Mouse (Mus musculus) embryonic facial prominence, embryonic 14.5 days (tissue): Measurements from ENCODE around the gene Tex37. TPM values are rescaled to one million over a fixed set of nuclear protein-coding genes. Genes with fewer than 3 reads are reported as not detected.

Experiments
- ATAC-seq: fragments of 200-750 bp; cut with Nextera tagmentation; 2 replicates; pipeline ENCODE4 v1.8.0; 2017; ENCODE audit warnings: low read depth, moderate number of reproducible peaks, moderate TSS enrichment
- DNase-seq: peaks from one replicate; pipeline ENCODE4 v3.0.0-alpha.2; 2015; ENCODE audit warnings: low spot score
- H3K27ac ChIP-seq: fragments of 300-500 bp; sonication (generic); replicated peaks from 2 replicates; pipeline ENCODE4 v1.5.1; 2014; ENCODE audit warnings: low read depth, mild to moderate bottlenecking, low read length, moderate library complexity
- H3K27me3 ChIP-seq: fragments of 300-500 bp; sonication (generic); replicated peaks from 2 replicates; pipeline ENCODE4 v1.6.1; 2014; ENCODE audit warnings: low read length; ENCODE audit not compliant: control insufficient read depth, insufficient read depth
- H3K36me3 ChIP-seq: fragments of 300-500 bp; sonication (generic); 2 replicates; pipeline ENCODE4 v1.6.1; 2014; ENCODE audit warnings: low read length, mixed read lengths; ENCODE audit not compliant: control insufficient read depth, insufficient read depth
- H3K4me1 ChIP-seq: fragments of 300-500 bp; sonication (generic); 2 replicates; pipeline ENCODE4 v1.6.1; 2014; ENCODE audit warnings: antibody characterized with exemption, low read length; ENCODE audit not compliant: control insufficient read depth, insufficient read depth
- H3K4me2 ChIP-seq: fragments of 300-500 bp; sonication (generic); 2 replicates; pipeline ENCODE4 v1.6.1; 2014; ENCODE audit warnings: low read depth, mild to moderate bottlenecking, low read length, moderate library complexity, mixed read lengths
- H3K4me3 ChIP-seq: fragments of 300-500 bp; sonication (generic); 2 replicates; pipeline ENCODE4 v1.5.1; 2014; ENCODE audit warnings: low read depth, mild to moderate bottlenecking, low read length
- H3K9ac ChIP-seq: fragments of 300-500 bp; sonication (generic); 2 replicates; pipeline ENCODE4 v1.6.1; 2014; ENCODE audit warnings: low read depth, mild to moderate bottlenecking, low read length, moderate library complexity, mixed read lengths
- H3K9me3 ChIP-seq: fragments of 300-500 bp; sonication (generic); 2 replicates; pipeline ENCODE4 v1.6.1; 2016; ENCODE audit warnings: low read length; ENCODE audit not compliant: control insufficient read depth
- WGBS: fragments of 180-500 bp; shearing (Covaris S2); extraction: QIAGEN DNeasy Blood & Tissue Kit; methylation state at CpG from one replicate; pipeline ENCODE4 v1.1.7; 2014; 5-methylcytosine and 5-hydroxymethylcytosine counted together
- polyA plus RNA-seq: library from polyadenylated mRNA; unstranded; fragments of >200 nt; fragmentation: Nextera tagmentation; extraction: Ambion mirVana; gene quantifications from 2 replicates; pipeline ENCODE4 v1.2.1, GENCODE M21; 2014

The Tex37 gene
- polyA plus RNA-seq, result not detected in 2 replicates

GRCm38 (mm10) chr6:70918827-70919226 lies at the start of gene Tex37:
Gene Tex37 (minus strand): TSS chr6:70918927.
- Histone ChIP-seq H3K36me3 (no peaks in the 10 kb centered on the region), H3K4me3 (no peak within 1 kb of the TSS), H3K4me1 (peaks cover 9% of the 10 kb centered on the region; the same call in 1 of the 2 replicates), H3K4me2 (no peak within 1 kb of the TSS), H3K9me3 (no peaks in the 10 kb centered on the region), H3K27me3 (no peaks in the 10 kb centered on the region), H3K9ac (no peak within 1 kb of the TSS), H3K27ac (no peak within 1 kb of the TSS)
- 87% methylated on average over 3 of the region's 3 CpGs for WGBS
- ATAC-seq, result no peak
- no peak for DNase-seq

GRCm38 (mm10) chr6:70968291-70968690 lies 49.6 kb upstream of the Tex37 start:
- no peaks in the 10 kb centered on the region for H3K36me3 ChIP-seq
- no peak for ATAC-seq
- no peak overlapping the region for H3K4me2 ChIP-seq
- DNase-seq, result no peak
- no peaks in the 10 kb centered on the region for H3K9me3 ChIP-seq
- H3K4me1 ChIP-seq, result no peaks in the 10 kb centered on the region
- no peak overlapping the region for H3K4me3 ChIP-seq
- H3K27me3 ChIP-seq, result peaks cover 14% of the 10 kb centered on the region
- H3K9ac ChIP-seq, result no peak overlapping the region
- H3K27ac ChIP-seq, result no peak overlapping the region
- 55% methylated on average over 4 of the region's 4 CpGs for WGBS

DNA sequence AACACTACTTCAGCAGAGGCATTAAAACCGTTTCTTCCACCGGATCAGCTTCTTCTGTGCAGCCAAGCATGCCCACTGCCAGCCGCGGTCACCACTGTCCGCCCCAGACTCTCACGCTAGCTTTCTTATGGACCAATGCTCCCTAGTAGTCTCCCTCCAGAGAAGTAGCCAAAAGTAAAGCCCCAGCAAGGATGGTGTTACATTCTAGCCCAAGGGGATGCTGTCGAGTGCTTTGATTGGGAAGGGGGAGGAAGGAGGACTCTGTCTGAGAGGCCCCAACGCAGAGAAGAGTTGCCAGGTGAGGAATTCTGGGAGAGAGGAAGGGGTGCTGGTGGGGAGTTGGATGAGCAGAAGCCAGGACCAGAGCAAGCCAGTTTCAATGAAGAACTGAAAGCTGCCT lies 48.7 kb upstream of the Tex37 start:
- DNase-seq (peak; percentile 48), ATAC-seq (0 out of 2 replicates have a peak, but pooled peaks have one; percentile 50)
- H3K9ac ChIP-seq, result 0 out of 2 replicates have a peak overlapping the region, but pooled peaks have one; percentile 38
- 2% methylated on average over 7 of the region's 8 CpGs for WGBS
- peak overlapping the region; percentile 50 for H3K4me2 ChIP-seq
- H3K36me3 ChIP-seq, result no peaks in the 10 kb centered on the region
- H3K27ac ChIP-seq, result no peak overlapping the region
- H3K4me3 ChIP-seq, result peak overlapping the region; percentile 21; the same call in 1 of the 2 replicates
- peaks cover 14% of the 10 kb centered on the region for H3K27me3 ChIP-seq
- H3K4me1 ChIP-seq, result no peaks in the 10 kb centered on the region
- no peaks in the 10 kb centered on the region for H3K9me3 ChIP-seq

- no peak for DNase-seq
- Histone ChIP-seq H3K4me2 (no peak overlapping the region), H3K27ac (no peak overlapping the region), H3K9ac (no peak overlapping the region), H3K4me3 (no peak overlapping the region), H3K36me3 (no peaks in the 10 kb centered on the region), H3K27me3 (peaks cover 17% of the 10 kb centered on the region), H3K9me3 (no peaks in the 10 kb centered on the region), H3K4me1 (no peaks in the 10 kb centered on the region)
- ATAC-seq, result no peak
- 20% methylated on average over 7 of the region's 7 CpGs for WGBS
Measured at GRCm38 (mm10) chr6:70965694-70966093, 47.0 kb upstream of the Tex37 start.

DNA sequence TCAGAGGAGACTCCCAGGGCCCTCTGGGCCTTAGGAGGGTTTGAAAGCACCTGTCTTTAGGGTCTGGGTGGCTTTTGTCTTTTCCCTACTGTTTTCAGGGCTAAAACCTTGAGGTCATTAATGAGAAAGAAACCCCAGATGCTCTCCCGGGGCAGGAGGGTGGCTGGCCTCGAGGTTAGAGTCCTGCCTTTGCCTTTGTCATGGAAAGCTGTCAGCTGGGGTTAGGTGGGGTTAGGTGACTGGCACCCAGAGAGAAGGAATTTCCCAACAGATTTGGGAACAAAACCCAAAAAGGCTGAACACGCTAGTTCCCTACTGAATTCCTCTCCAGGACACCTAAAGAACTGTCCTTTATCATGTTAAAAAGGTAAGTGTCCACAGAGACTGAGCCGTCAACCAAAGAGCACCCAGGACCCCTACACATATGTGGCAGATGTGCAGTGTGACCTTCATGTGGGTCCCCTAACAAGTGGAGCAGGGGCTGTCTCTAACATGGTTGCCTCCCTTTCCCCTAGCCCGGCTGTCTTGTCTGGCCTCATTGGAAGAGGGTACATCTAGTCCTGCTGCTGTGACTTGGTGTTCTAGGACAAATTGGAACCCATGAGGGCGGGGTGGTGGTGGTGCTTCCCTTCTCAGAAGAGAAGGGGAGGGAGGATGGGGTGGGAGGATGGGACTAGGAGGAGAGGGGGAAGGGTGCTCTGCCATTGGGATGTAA lies 45.5 kb upstream of the Tex37 start:
- Histone ChIP-seq H3K9ac (no peak overlapping the region), H3K4me2 (no peak overlapping the region), H3K4me3 (no peak overlapping the region), H3K27me3 (peaks cover 31% of the 10 kb centered on the region), H3K4me1 (no peaks in the 10 kb centered on the region), H3K36me3 (no peaks in the 10 kb centered on the region), H3K27ac (no peak overlapping the region), H3K9me3 (no peaks in the 10 kb centered on the region)
- DNase-seq (no peak), ATAC-seq (no peak)
- WGBS, result 37% methylated on average over 6 of the region's 6 CpGs

DNA sequence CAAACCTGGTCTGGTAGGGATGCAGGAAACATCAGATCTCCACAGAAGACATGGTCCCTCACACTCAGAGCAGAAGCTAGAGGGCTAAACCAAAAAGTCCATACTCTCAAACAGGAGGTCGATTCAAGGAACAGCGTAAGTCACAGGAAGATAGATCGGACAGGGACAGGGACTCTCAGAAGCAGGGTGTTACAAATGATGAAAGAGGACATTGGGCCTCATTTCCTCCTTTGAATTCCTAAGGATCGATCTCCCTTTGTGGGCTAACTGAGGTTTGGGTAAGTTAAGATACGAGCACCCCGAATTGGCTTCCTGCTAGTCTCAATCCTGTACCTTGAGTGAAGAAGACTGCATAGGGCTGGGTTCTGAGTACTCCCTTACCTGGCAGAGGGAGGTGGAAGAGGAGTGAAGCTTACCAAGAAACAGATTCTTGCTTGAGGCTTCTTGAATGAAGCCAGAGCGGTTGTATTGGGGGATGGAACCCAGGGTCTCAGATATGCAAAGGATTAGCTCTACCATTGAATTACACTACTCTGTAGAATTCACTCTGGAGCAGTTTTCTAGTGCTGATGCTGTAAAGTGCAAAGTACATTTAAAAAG lies 38.7 kb upstream of the Tex37 start:
- Histone ChIP-seq H3K9me3 (no peaks in the 10 kb centered on the region), H3K4me2 (peak overlapping the region; percentile 85)
- no peak for DNase-seq

DNA sequence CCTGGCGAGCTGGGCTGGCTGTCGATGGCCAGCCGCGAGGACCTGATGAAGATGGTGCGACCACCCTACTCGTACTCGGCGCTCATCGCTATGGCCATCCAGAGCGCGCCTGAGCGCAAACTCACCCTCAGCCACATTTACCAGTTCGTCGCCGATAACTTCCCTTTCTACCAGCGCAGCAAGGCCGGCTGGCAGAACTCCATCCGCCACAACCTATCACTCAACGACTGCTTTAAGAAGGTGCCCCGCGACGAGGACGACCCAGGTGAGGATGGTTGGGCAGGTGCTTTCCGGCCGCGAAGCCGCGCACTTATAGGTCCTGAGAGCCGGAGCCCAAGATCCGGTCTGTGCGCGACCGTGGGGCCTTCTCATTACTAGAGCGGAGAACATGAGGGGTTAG lies 38.2 kb upstream of the Tex37 start:
- peaks cover 82% of the 10 kb centered on the region for H3K27me3 ChIP-seq
- H3K4me3 ChIP-seq, result peak overlapping the region; percentile 48
- H3K9me3 ChIP-seq, result no peaks in the 10 kb centered on the region
- H3K36me3 ChIP-seq, result no peaks in the 10 kb centered on the region
- 1% methylated on average over 29 of the region's 34 CpGs for WGBS
- H3K4me1 ChIP-seq, result no peaks in the 10 kb centered on the region
- peak; percentile 35 for ATAC-seq
- peak overlapping the region; percentile 85 for H3K4me2 ChIP-seq
- H3K9ac ChIP-seq, result peak overlapping the region; percentile 46
- DNase-seq, result no peak
- no peak overlapping the region for H3K27ac ChIP-seq

More for the DNA sequence above, 38.7 kb upstream of the Tex37 start:
- no peak overlapping the region for H3K27ac ChIP-seq
- H3K27me3 ChIP-seq, result peaks cover 80% of the 10 kb centered on the region
- ATAC-seq, result no peak
- H3K4me3 ChIP-seq, result peak overlapping the region; percentile 48
- H3K9ac ChIP-seq, result no peak overlapping the region
- H3K4me1 ChIP-seq, result no peaks in the 10 kb centered on the region
- no peaks in the 10 kb centered on the region for H3K36me3 ChIP-seq
- WGBS, result 14% methylated on average over 7 of the region's 7 CpGs

DNA sequence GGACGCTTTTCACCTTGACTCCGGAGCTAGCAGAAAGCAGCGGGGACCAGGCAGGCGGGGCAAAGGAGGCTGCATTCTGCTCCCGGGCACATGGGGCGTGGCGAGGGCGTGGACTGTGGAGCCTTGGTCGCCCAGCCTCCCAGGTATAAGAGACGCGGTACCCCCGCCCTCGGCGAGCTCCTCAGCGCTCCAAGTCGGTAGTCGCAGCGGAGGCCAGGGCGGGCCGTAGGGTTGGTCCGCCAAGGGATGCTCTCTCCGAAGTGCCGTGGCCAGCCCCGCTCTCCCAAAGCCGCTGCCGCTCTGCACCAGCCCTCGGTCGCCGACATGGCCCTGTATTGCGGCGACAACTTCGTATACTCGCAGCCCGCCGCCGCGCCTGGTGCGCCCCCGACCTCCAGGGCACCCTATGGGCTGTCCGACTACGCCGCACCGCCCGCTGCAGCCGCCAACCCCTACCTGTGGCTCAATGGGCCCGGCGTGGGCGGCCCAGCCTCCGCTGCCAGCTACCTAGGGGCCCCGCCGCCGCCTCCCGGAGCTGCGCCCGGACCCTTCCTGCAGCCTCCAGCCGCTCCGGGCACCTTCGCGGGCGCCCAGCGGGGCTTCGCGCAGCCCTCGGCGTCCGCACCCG lies 37.7 kb upstream of the Tex37 start, which contains the start of gene Foxi3:
Gene Foxi3 (plus strand): TSS at position 247 of the 628 bp plus-strand sequence.
- peak within 1 kb of the TSS; percentile 85 for H3K4me2 ChIP-seq
- no peaks in the 10 kb centered on the region for H3K4me1 ChIP-seq
- no peaks in the 10 kb centered on the region for H3K9me3 ChIP-seq
- DNase-seq (peak; percentile 73), ATAC-seq (peak; percentile 81)
- no peak within 1 kb of the TSS for H3K27ac ChIP-seq
- H3K4me3 ChIP-seq, result peak within 1 kb of the TSS; percentile 48
- no peaks in the 10 kb centered on the region for H3K36me3 ChIP-seq
- WGBS, result 0% methylated on average over 10 of the region's 67 CpGs
- H3K27me3 ChIP-seq, result peaks cover 82% of the 10 kb centered on the region
- peak within 1 kb of the TSS; percentile 46 for H3K9ac ChIP-seq
